Mouse (Mus musculus): Measurements from ENCODE around the gene Etfbkmt. TPM values are rescaled to one million over a fixed set of nuclear protein-coding genes. Genes with fewer than 3 reads are reported as not detected.
A peak's percentile ranks its signal among the peaks of the same experiment; 100 is the strongest.

The Etfbkmt gene
- polyA plus RNA-seq, 1 experiment from 2014 or later = 24.3 TPM

GRCm38 (mm10) chr6:149131111-149131510 is 8.5 kb upstream of the Etfbkmt start:
- WGBS = 34% methylated on average over 3 of the region's 3 CpGs
- TF ChIP-seq EP300 (IDR thresholded peaks at IDR 0.05) = no peak
- TF ChIP-seq CTCF (IDR thresholded peaks at IDR 0.05) = no peak
- no peak for DNase-seq (ENCODE audit: low spot score)
- no peak for ATAC-seq
- no peaks in the 10 kb centered on the region for H3K36me3 ChIP-seq (ENCODE audit: insufficient read depth, low read length)
- H3K4me1 ChIP-seq (ENCODE audit: insufficient read depth, low read depth, low read length) = no peaks in the 10 kb centered on the region
- H3K4me2 ChIP-seq (replicated peaks; ENCODE audit: low read depth, low read length) = no peak overlapping the region
- H3K27ac ChIP-seq (ENCODE audit: low read length) = no peak overlapping the region
- H3K27me3 ChIP-seq (replicated peaks; ENCODE audit: insufficient read depth, low read length) = no peaks in the 10 kb centered on the region
- H3K9me3 ChIP-seq (ENCODE audit: low read length) = no peaks in the 10 kb centered on the region
- H3K4me3 ChIP-seq (ENCODE audit: low read depth, low read length) = no peak overlapping the region
- no peak overlapping the region for H3K9ac ChIP-seq (replicated peaks; ENCODE audit: low read depth)

- Histone ChIP-seq H3K4me1 (ENCODE audit: insufficient read depth, low read depth, low read length) (no peaks in the 10 kb centered on the region), H3K9ac (replicated peaks; ENCODE audit: low read depth) (no peak overlapping the region), H3K4me2 (replicated peaks; ENCODE audit: low read depth, low read length) (no peak overlapping the region), H3K36me3 (ENCODE audit: insufficient read depth, low read length) (no peaks in the 10 kb centered on the region), H3K4me3 (ENCODE audit: low read depth, low read length) (no peak overlapping the region), H3K27me3 (replicated peaks; ENCODE audit: insufficient read depth, low read length) (no peaks in the 10 kb centered on the region), H3K27ac (ENCODE audit: low read length) (no peak overlapping the region), H3K9me3 (ENCODE audit: low read length) (no peaks in the 10 kb centered on the region)
- DNase-seq (ENCODE audit: low spot score) = peak; percentile 92
- TF ChIP-seq CTCF (IDR thresholded peaks at IDR 0.05) (peak; percentile 82), EP300 (IDR thresholded peaks at IDR 0.05) (no peak)
- WGBS = 27% methylated on average over 5 of the region's 5 CpGs
- peak; percentile 62 for ATAC-seq
These were observed 7.2 kb upstream of the Etfbkmt start for GRCm38 (mm10) chr6:149132311-149133077.

GRCm38 (mm10) chr6:149134391-149135150 is 5.1 kb upstream of the Etfbkmt start:
- ATAC-seq (no peak), DNase-seq (ENCODE audit: low spot score) (no peak)
- H3K27ac ChIP-seq (ENCODE audit: low read length) = no peak overlapping the region
- H3K27me3 ChIP-seq (replicated peaks; ENCODE audit: insufficient read depth, low read length) = no peaks in the 10 kb centered on the region
- no peak for TF ChIP-seq CTCF (IDR thresholded peaks at IDR 0.05)
- no peak for TF ChIP-seq EP300 (IDR thresholded peaks at IDR 0.05)
- no peaks in the 10 kb centered on the region for H3K4me1 ChIP-seq (ENCODE audit: insufficient read depth, low read depth, low read length)
- no peaks in the 10 kb centered on the region for H3K9me3 ChIP-seq (ENCODE audit: low read length)
- 34% methylated on average over 5 of the region's 5 CpGs for WGBS
- no peaks in the 10 kb centered on the region for H3K36me3 ChIP-seq (ENCODE audit: insufficient read depth, low read length)
- no peak overlapping the region for H3K9ac ChIP-seq (replicated peaks; ENCODE audit: low read depth)
- no peak overlapping the region for H3K4me2 ChIP-seq (replicated peaks; ENCODE audit: low read depth, low read length)
- H3K4me3 ChIP-seq (ENCODE audit: low read depth, low read length) = no peak overlapping the region

GRCm38 (mm10) chr6:149135631-149136030 is 4.0 kb upstream of the Etfbkmt start:
- Histone ChIP-seq H3K36me3 (ENCODE audit: insufficient read depth, low read length) (no peaks in the 10 kb centered on the region), H3K27ac (ENCODE audit: low read length) (no peak overlapping the region), H3K4me3 (ENCODE audit: low read depth, low read length) (no peak overlapping the region), H3K27me3 (replicated peaks; ENCODE audit: insufficient read depth, low read length) (no peaks in the 10 kb centered on the region), H3K9me3 (ENCODE audit: low read length) (no peaks in the 10 kb centered on the region), H3K4me2 (replicated peaks; ENCODE audit: low read depth, low read length) (no peak overlapping the region), H3K9ac (replicated peaks; ENCODE audit: low read depth) (no peak overlapping the region), H3K4me1 (ENCODE audit: insufficient read depth, low read depth, low read length) (no peaks in the 10 kb centered on the region)
- 70% methylated on average over 6 of the region's 6 CpGs for WGBS
- ATAC-seq (no peak), DNase-seq (ENCODE audit: low spot score) (no peak)
- TF ChIP-seq CTCF (IDR thresholded peaks at IDR 0.05) (no peak), EP300 (IDR thresholded peaks at IDR 0.05) (no peak)

GRCm38 (mm10) chr6:149137936-149138335 is 1.7 kb upstream of the Etfbkmt start:
- Histone ChIP-seq H3K9me3 (ENCODE audit: low read length) (no peaks in the 10 kb centered on the region), H3K4me2 (replicated peaks; ENCODE audit: low read depth, low read length) (no peak overlapping the region), H3K4me3 (ENCODE audit: low read depth, low read length) (no peak overlapping the region), H3K4me1 (ENCODE audit: insufficient read depth, low read depth, low read length) (no peaks in the 10 kb centered on the region; the same call in 1 of the 2 replicates), H3K9ac (replicated peaks; ENCODE audit: low read depth) (no peak overlapping the region), H3K27ac (ENCODE audit: low read length) (no peak overlapping the region), H3K27me3 (replicated peaks; ENCODE audit: insufficient read depth, low read length) (no peaks in the 10 kb centered on the region), H3K36me3 (ENCODE audit: insufficient read depth, low read length) (no peaks in the 10 kb centered on the region)
- WGBS = 55% methylated on average over 2 of the region's 2 CpGs
- ATAC-seq (no peak), DNase-seq (ENCODE audit: low spot score) (no peak)
- TF ChIP-seq CTCF (IDR thresholded peaks at IDR 0.05) = no peak
- TF ChIP-seq EP300 (IDR thresholded peaks at IDR 0.05) = no peak

- Histone ChIP-seq H3K9ac (replicated peaks; ENCODE audit: low read depth) (no peak overlapping the region), H3K4me3 (ENCODE audit: low read depth, low read length) (no peak overlapping the region), H3K4me1 (ENCODE audit: insufficient read depth, low read depth, low read length) (no peaks in the 10 kb centered on the region; the same call in 1 of the 2 replicates), H3K4me2 (replicated peaks; ENCODE audit: low read depth, low read length) (no peak overlapping the region), H3K27me3 (replicated peaks; ENCODE audit: insufficient read depth, low read length) (no peaks in the 10 kb centered on the region), H3K36me3 (ENCODE audit: insufficient read depth, low read length) (no peaks in the 10 kb centered on the region), H3K9me3 (ENCODE audit: low read length) (no peaks in the 10 kb centered on the region), H3K27ac (ENCODE audit: low read length) (no peak overlapping the region)
- DNase-seq (ENCODE audit: low spot score) = no peak
- 81% methylated on average over 3 of the region's 3 CpGs for WGBS
- no peak for ATAC-seq
- TF ChIP-seq EP300 (IDR thresholded peaks at IDR 0.05) (no peak), CTCF (IDR thresholded peaks at IDR 0.05) (no peak)
These were observed 638 bp upstream of the Etfbkmt start for GRCm38 (mm10) chr6:149139011-149139410.
